Mouse (Mus musculus): ENCODE measurements around the gene 4933434E20Rik.

DNA sequence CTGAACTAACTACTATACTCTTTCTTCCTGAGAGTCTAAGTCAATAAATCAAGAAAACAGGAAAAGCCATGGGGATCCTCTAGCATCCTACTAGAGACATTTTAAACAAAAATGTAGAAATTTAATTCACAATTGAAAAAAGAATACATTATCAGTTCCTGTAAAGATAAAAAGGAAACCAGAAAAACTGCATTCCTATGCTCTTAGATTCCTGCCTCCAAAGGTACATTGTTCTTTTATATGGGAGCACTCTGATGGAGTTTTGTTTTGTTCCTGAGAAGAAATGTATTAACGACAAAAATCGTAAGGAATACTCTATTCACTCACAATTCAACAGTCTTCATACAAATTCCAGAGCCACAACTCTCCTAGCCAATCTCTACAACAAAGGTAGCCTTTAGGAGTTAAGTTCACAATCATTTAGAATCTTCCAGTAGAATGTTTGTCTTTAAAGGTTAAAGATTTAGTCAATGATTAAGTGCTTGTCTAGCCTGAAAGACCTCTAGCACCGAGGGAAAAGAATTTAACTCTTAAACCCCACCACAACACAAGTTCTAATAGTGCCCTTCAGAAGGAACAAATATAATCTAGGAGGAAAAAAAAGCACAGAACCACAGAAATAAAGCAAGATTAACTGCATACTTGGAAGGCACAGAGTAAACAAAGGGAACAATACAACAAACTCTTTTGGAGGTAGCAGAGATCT lies 47.2 kb upstream of the 4933434E20Rik start:
- no peak for TF ChIP-seq CTCF (IDR thresholded peaks at IDR 0.05; ENCODE audit: borderline replicate concordance, control insufficient read depth, extremely low read depth, insufficient read depth, low read length, poor library complexity)
- no peak for TF ChIP-seq POLR2A (IDR thresholded peaks at IDR 0.05; ENCODE audit: control insufficient read depth, extremely low read depth, insufficient read depth, low read length, poor library complexity)

Measured in thymus, adult 2 months (tissue).